Mouse (Mus musculus) heart, adult 2 months (tissue): Measurements from ENCODE around the gene Gramd1b.

Experiments
- CTCF ChIP-seq: fragments of 200-600 bp; IDR thresholded peaks from 2 replicates; pipeline ENCODE4 v1.8.1; 2022; ENCODE audit warnings: antibody characterized with exemption, mild to moderate bottlenecking, moderate library complexity
- EP300 ChIP-seq: fragments of 200-500 bp; IDR thresholded peaks from 2 replicates; pipeline ENCODE4 v1.6.1; 2011; ENCODE audit warnings: low read depth, low read length, control low read depth; ENCODE audit not compliant: insufficient read depth
- POLR2A ChIP-seq: fragments of 200-500 bp; IDR thresholded peaks from 2 replicates; pipeline ENCODE4 v1.6.1; 2011; ENCODE audit warnings: mild to moderate bottlenecking, low read depth, low read length, control low read depth; ENCODE audit not compliant: insufficient read depth

GRCm38 (mm10) chr9:40297969-40298368, 233.2 kb downstream of the Gramd1b start:
- TF ChIP-seq CTCF (no peak), POLR2A (no peak), EP300 (no peak)
